Mouse (Mus musculus) adrenal gland, adult 10 weeks (tissue): ENCODE results near the gene Gm13102. TPM values are rescaled to one million over a fixed set of nuclear protein-coding genes. Genes with fewer than 3 reads are reported as not detected.

Source experiments
- polyA plus RNA-seq: library from polyadenylated mRNA; stranded (reverse); fragments of 350-450 nt; fragmentation: Illumina TruSeq; extraction: RNeasy Lipid Tissue Mini Kit (QIAGEN cat#74804); gene quantifications from one replicate; pipeline ENCODE4 v1.2.3, GENCODE M21; 2014; ENCODE audit warnings: low read depth, low replicate concordance

Gene Gm13102
- polyA plus RNA-seq: not detected

GRCm38 (mm10) chr4:144106174-144106573 is at the start of gene Gm13102:
Gene Gm13102, plus strand, starts transcription at chr4:144106474.

GRCm38 (mm10) chr4:144058826-144059225 is 47.4 kb upstream of the Gm13102 start, which contains the start of gene Pramel4:
Gene Pramel4, plus strand, starts transcription at chr4:144059126.

Other genes starting within 250 kb of the Gm13102 start
- gene Pramef6, start 206.1 kb upstream of the Gm13102 start, polyA plus RNA-seq: not detected
- not detected for gene Pramef25, start 155.5 kb upstream of the Gm13102 start, polyA plus RNA-seq
- gene Gm13101, start 139.5 kb upstream of the Gm13102 start, polyA plus RNA-seq: not detected
- gene Pramef17, start 112.1 kb upstream of the Gm13102 start, polyA plus RNA-seq: not detected
- not detected for gene Pramel4, start 47.3 kb upstream of the Gm13102 start, polyA plus RNA-seq
- not detected for gene Oog3, start 56.2 kb downstream of the Gm13102 start, polyA plus RNA-seq
- not detected for gene Oog2, start 84.2 kb downstream of the Gm13102 start, polyA plus RNA-seq
- gene C87977, start 106.8 kb downstream of the Gm13102 start, polyA plus RNA-seq: not detected
- not detected for gene Pramel5, start 174.0 kb downstream of the Gm13102 start, polyA plus RNA-seq
- not detected for gene Gm13128, start 223.8 kb downstream of the Gm13102 start, polyA plus RNA-seq